Mouse (Mus musculus) CH12.LX (cell line): Measurements from ENCODE around the gene Ikzf3.

Experiments used
- CHD1 ChIP-seq: IDR thresholded peaks from 2 replicates; pipeline ENCODE4 v1.6.1; 2012; ENCODE audit warnings: low read depth, low read length, improper control_type of control experiment, inconsistent platforms
- CTCF ChIP-seq, 2 experiments: IDR thresholded peaks in 1 of 2; conservative IDR thresholded peaks in 1 of 2; 2 replicates each; pipeline ENCODE4 v1.5.1; 2011 to 2012; ENCODE audit warnings: low read depth in 2 of 2, low read length in 2 of 2, improper control_type of control experiment in 1 of 2, inconsistent platforms in 1 of 2, mild to moderate bottlenecking in 1 of 2, moderate library complexity in 1 of 2
- EP300 ChIP-seq: IDR thresholded peaks from 2 replicates; pipeline ENCODE4 v1.6.1; 2011; ENCODE audit warnings: low read length, improper control_type of control experiment
- JUND ChIP-seq: conservative IDR thresholded peaks from 2 replicates; pipeline ENCODE4 v1.6.1; 2011; ENCODE audit warnings: low read depth, low read length, improper control_type of control experiment
- MAX ChIP-seq: IDR thresholded peaks from 2 replicates; pipeline ENCODE4 v1.6.1; 2011; ENCODE audit warnings: low read length, improper control_type of control experiment
- MEF2A ChIP-seq: IDR thresholded peaks from 2 replicates; pipeline ENCODE4 v1.6.1; 2014; ENCODE audit warnings: low read depth, mild to moderate bottlenecking, inconsistent platforms, low read length, improper control_type of control experiment, borderline replicate concordance
- NELFE ChIP-seq: IDR thresholded peaks from 2 replicates; pipeline ENCODE4 v1.6.1; 2011; ENCODE audit warnings: low read depth, low read length, improper control_type of control experiment
- POLR2A ChIP-seq: IDR thresholded peaks from 2 replicates; pipeline ENCODE4 v1.6.1; 2011; ENCODE audit warnings: low read depth, mild to moderate bottlenecking, improper control_type of control experiment, low read length
- UBTF ChIP-seq: IDR thresholded peaks from 2 replicates; pipeline ENCODE4 v1.6.1; 2012; ENCODE audit warnings: low read depth, mild to moderate bottlenecking, inconsistent platforms, low read length, improper control_type of control experiment, moderate library complexity

DNA sequence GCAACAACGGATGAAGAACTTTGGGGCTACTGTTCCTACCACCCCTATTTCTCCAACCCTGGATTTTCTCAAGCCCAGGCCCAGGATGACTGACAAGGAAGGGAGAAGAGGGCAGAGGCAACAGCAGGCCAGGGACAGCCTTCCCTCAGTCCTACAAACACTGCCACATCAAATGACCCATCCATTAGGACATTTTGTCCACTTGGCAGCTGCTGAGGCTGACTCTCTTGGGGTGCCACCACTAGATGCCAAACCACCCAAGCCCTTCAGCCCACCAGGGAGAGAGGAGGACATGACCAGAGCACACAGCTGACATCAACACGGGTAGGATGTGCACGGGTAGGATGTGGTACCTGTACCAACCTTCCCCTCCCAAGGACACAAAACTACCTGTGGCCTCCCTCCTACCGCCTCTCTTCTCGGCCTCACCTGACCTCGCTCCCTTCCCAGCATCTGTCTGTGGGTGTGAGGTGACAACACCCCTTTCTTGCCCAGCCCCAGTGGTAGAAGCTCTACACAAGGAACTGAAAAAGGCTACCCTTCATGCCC, 38.9 kb upstream of the Ikzf3 start:
- TF ChIP-seq CTCF (conservative IDR thresholded peaks at IDR 0.05 in 1 of 2, IDR thresholded peaks at IDR 0.05 in 1 of 2; ENCODE audit: low read depth in 2 of 2, low read length in 2 of 2) (no peak), EP300 (no peak), NELFE (no peak), UBTF (no peak), MAX (no peak), MEF2A (no peak), CHD1 (no peak), POLR2A (no peak), JUND (no peak)
